Mouse (Mus musculus) lung, postnatal 0 days (tissue): Measurements from ENCODE around the gene Zswim8. TPM values are rescaled to one million over a fixed set of nuclear protein-coding genes. Genes with fewer than 3 reads are reported as not detected.
A peak's percentile ranks its signal among the peaks of the same experiment; 100 is the strongest.

Experiments
- ATAC-seq: fragments of 200-750 bp; cut with Nextera tagmentation; 2 replicates; pipeline ENCODE4 v1.8.0; 2017; ENCODE audit warnings: moderate library complexity
- DNase-seq: peaks from one replicate; pipeline ENCODE4 v3.0.0-alpha.2; 2016; ENCODE audit warnings: low spot score
- H3K27ac ChIP-seq: fragments of 300-500 bp; sonication (generic); 2 replicates; pipeline ENCODE4 v1.5.1; 2014; ENCODE audit warnings: antibody characterized with exemption, mild to moderate bottlenecking, low read length, mixed read lengths
- H3K27me3 ChIP-seq: fragments of 300-500 bp; sonication (generic); replicated peaks from 2 replicates; pipeline ENCODE4 v1.6.1; 2014; ENCODE audit warnings: low read length, mixed read lengths; ENCODE audit not compliant: insufficient read depth
- H3K36me3 ChIP-seq: fragments of 300-500 bp; sonication (generic); 2 replicates; pipeline ENCODE4 v1.6.1; 2014; ENCODE audit warnings: low read length, mixed read lengths; ENCODE audit not compliant: insufficient read depth
- H3K4me1 ChIP-seq: fragments of 300-500 bp; sonication (generic); 2 replicates; pipeline ENCODE4 v1.6.1; 2014; ENCODE audit warnings: antibody characterized with exemption, low read depth, low read length, mixed read lengths; ENCODE audit not compliant: insufficient read depth
- H3K4me2 ChIP-seq: fragments of 300-500 bp; sonication (generic); replicated peaks from 2 replicates; pipeline ENCODE4 v1.6.1; 2014; ENCODE audit warnings: low read depth, mild to moderate bottlenecking, low read length, moderate library complexity, mixed read lengths
- H3K4me3 ChIP-seq: fragments of 300-500 bp; sonication (generic); 2 replicates; pipeline ENCODE4 v1.5.1; 2014; ENCODE audit warnings: low read depth, low read length
- H3K9ac ChIP-seq: fragments of 300-500 bp; sonication (generic); replicated peaks from 2 replicates; pipeline ENCODE4 v1.6.1; 2014; ENCODE audit warnings: low read depth, mild to moderate bottlenecking
- H3K9me3 ChIP-seq: fragments of 300-500 bp; sonication (generic); 2 replicates; pipeline ENCODE4 v1.6.1; 2016; ENCODE audit warnings: low read length, mixed read lengths
- CTCF ChIP-seq: IDR thresholded peaks from 2 replicates; pipeline ENCODE4 v1.5.1; 2016; ENCODE audit warnings: antibody characterized with exemption, mild to moderate bottlenecking
- EP300 ChIP-seq: IDR thresholded peaks from 2 replicates; pipeline ENCODE4 v1.6.1; 2016; ENCODE audit warnings: antibody characterized with exemption, mild to moderate bottlenecking, control low read depth
- whole genome bisulfite sequencing: fragments of 180-500 bp; shearing (Covaris S2); extraction: QIAGEN DNeasy Blood & Tissue Kit; methylation state at CpG from one replicate; pipeline ENCODE4 v1.1.7; 2014; 5-methylcytosine and 5-hydroxymethylcytosine counted together
- polyA plus RNA-seq: library from polyadenylated mRNA; unstranded; fragments of >200 nt; fragmentation: Nextera tagmentation; extraction: Ambion mirVana; gene quantifications from 2 replicates; pipeline ENCODE4 v1.2.1, GENCODE M21; 2015

Zswim8 gene
- polyA plus RNA-seq, 1 experiment from 2014 or later = 24.1 TPM

- ATAC-seq (no peak), DNase-seq (peak; percentile 50)
- 10% methylated on average over 27 of the region's 27 CpGs for whole genome bisulfite sequencing
- Histone ChIP-seq H3K4me1 (peaks cover 16% of the 10 kb centered on the region), H3K4me3 (peak overlapping the region; percentile 95), H3K4me2 (peak overlapping the region; percentile 81), H3K27me3 (no peaks in the 10 kb centered on the region), H3K27ac (peak overlapping the region; percentile 96), H3K9me3 (no peaks in the 10 kb centered on the region), H3K9ac (peak overlapping the region; percentile 82), H3K36me3 (peaks cover 3% of the 10 kb centered on the region; the same call in 1 of the 2 replicates)
- TF ChIP-seq CTCF (no peak), EP300 (no peak)
Observed at GRCm38 (mm10) chr14:20695761-20696520, 11.4 kb upstream of the Zswim8 start.

- no peak overlapping the region for H3K4me3 ChIP-seq
- peaks cover 23% of the 10 kb centered on the region for H3K4me1 ChIP-seq
- ATAC-seq = peak; percentile 24
- H3K4me2 ChIP-seq = peak overlapping the region; percentile 81
- H3K27me3 ChIP-seq = no peaks in the 10 kb centered on the region
- TF ChIP-seq CTCF (peak; percentile 75), EP300 (no peak)
- 0% methylated on average over 1 of the region's 1 CpGs for WGBS
- peak; percentile 86 for DNase-seq
- H3K9me3 ChIP-seq = no peaks in the 10 kb centered on the region
- no peak overlapping the region for H3K27ac ChIP-seq
- H3K9ac ChIP-seq = no peak overlapping the region
- peaks cover 3% of the 10 kb centered on the region; the same call in 1 of the 2 replicates for H3K36me3 ChIP-seq
Observed at GRCm38 (mm10) chr14:20696986-20697385, 10.4 kb upstream of the Zswim8 start.

GRCm38 (mm10) chr14:20698515-20698914 lies 8.8 kb upstream of the Zswim8 start:
- TF ChIP-seq EP300 = no peak
- no peak for TF ChIP-seq CTCF
- Histone ChIP-seq H3K4me3 (no peak overlapping the region), H3K4me1 (peaks cover 23% of the 10 kb centered on the region), H3K27ac (no peak overlapping the region), H3K9ac (no peak overlapping the region), H3K27me3 (no peaks in the 10 kb centered on the region), H3K4me2 (no peak overlapping the region), H3K36me3 (no peaks in the 10 kb centered on the region), H3K9me3 (no peaks in the 10 kb centered on the region)
- 90% methylated on average over 2 of the region's 2 CpGs for WGBS
- DNase-seq (no peak), ATAC-seq (no peak)

DNA sequence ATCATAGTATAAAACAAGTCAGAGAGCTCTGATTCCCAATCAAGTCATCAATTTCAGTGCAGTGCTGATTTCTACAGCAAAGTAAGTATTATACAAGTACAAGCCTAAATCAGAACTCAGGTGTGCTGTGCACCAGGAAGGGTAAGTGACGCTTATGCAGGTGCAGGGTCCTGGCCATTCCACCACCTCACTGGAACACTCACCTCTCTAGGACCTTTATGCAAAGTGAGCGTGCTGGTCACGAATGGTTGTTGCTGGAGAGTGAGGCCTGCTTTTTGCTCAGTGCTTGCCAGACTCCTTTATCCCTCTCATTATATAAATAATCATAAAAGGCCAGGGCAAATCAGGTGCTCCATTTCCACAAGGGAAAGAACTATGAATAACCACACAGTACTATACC lies 7.0 kb upstream of the Zswim8 start:
- Histone ChIP-seq H3K4me3 (no peak overlapping the region), H3K9me3 (no peaks in the 10 kb centered on the region), H3K4me2 (no peak overlapping the region), H3K27me3 (no peaks in the 10 kb centered on the region), H3K9ac (no peak overlapping the region), H3K4me1 (peaks cover 20% of the 10 kb centered on the region; the same call in 1 of the 2 replicates), H3K27ac (no peak overlapping the region), H3K36me3 (no peaks in the 10 kb centered on the region)
- ATAC-seq (no peak), DNase-seq (no peak)
- no peak for TF ChIP-seq EP300
- WGBS = 82% methylated on average over 3 of the region's 3 CpGs

- no peaks in the 10 kb centered on the region for H3K27me3 ChIP-seq
- H3K4me3 ChIP-seq = 0 out of 2 replicates have a peak overlapping the region, but pooled peaks have one; percentile 51
- H3K36me3 ChIP-seq = no peaks in the 10 kb centered on the region
- peak overlapping the region; percentile 68 for H3K27ac ChIP-seq
- no peak overlapping the region for H3K9ac ChIP-seq
- H3K9me3 ChIP-seq = no peaks in the 10 kb centered on the region
- DNase-seq = no peak
- 70% methylated on average over 8 of the region's 8 CpGs for whole genome bisulfite sequencing
- peak overlapping the region; percentile 57; the same call in 1 of the 2 replicates for H3K4me2 ChIP-seq
- TF ChIP-seq EP300 (no peak), CTCF (no peak)
- H3K4me1 ChIP-seq = peaks cover 11% of the 10 kb centered on the region; the same call in 1 of the 2 replicates
- ATAC-seq = no peak
Observed at GRCm38 (mm10) chr14:20701554-20701953, 5.8 kb upstream of the Zswim8 start.

DNA sequence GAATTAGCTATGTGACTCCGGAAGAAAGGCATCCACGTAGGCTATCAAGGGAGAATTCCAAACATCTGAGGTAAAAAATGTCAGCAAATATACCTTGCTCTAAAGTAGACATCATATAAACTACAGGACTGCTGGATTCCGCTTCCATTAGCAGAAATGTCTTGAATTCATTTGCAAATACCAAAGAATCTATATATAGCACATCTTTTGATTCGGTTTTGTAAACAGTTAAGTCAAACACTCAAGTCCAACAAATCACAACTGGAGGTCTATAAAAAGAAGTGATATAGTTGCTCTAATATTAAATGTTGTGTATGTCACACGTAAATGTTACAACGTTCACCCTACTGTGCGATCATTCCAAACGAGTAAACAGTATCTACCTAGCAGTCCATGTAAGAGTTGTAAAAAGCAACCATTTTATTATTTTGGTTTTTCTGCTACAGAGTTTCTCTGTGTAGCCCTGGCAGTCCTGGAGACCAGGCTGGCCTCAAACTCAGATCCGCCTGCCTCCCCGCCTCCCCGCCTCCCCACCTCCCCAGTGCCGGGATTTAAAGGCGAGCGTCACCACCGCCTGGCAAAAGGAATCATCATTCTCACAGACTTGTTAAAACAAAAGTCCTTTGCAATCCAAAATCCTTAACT lies 5.1 kb upstream of the Zswim8 start:
- no peaks in the 10 kb centered on the region for H3K9me3 ChIP-seq
- no peaks in the 10 kb centered on the region for H3K36me3 ChIP-seq
- WGBS = 5% methylated on average over 15 of the region's 15 CpGs
- ATAC-seq (peak; percentile 9), DNase-seq (peak; percentile 70)
- no peak for TF ChIP-seq CTCF
- TF ChIP-seq EP300 = peak; percentile 31; the same call in 1 of the 2 replicates
- H3K27ac ChIP-seq = peak overlapping the region; percentile 68
- H3K4me2 ChIP-seq = peak overlapping the region; percentile 57
- peak overlapping the region; percentile 76 for H3K9ac ChIP-seq
- no peaks in the 10 kb centered on the region for H3K27me3 ChIP-seq
- peak overlapping the region; percentile 51 for H3K4me3 ChIP-seq
- H3K4me1 ChIP-seq = peaks cover 7% of the 10 kb centered on the region; the same call in 1 of the 2 replicates
